Mouse (Mus musculus) heart, embryonic 15.5 days (tissue): ENCODE results near the gene Col4a1. TPM values are rescaled to one million over a fixed set of nuclear protein-coding genes. Genes with fewer than 3 reads are reported as not detected.

Source experiments
- ATAC-seq: fragments of 200-750 bp; cut with Nextera tagmentation; replicated peaks from 2 replicates; pipeline ENCODE4 v1.8.0; 2017; ENCODE audit warnings: low read depth, moderate TSS enrichment; ENCODE audit not compliant: insufficient number of reproducible peaks, insufficient read depth, low FRiP score
- H3K27ac ChIP-seq: fragments of 300-500 bp; sonication (generic); 2 replicates; pipeline ENCODE4 v1.5.1; 2015; ENCODE audit warnings: mild to moderate bottlenecking, inconsistent platforms
- H3K27me3 ChIP-seq: fragments of 300-500 bp; sonication (generic); 2 replicates; pipeline ENCODE4 v1.6.1; 2015; ENCODE audit warnings: inconsistent platforms
- H3K36me3 ChIP-seq: fragments of 300-500 bp; sonication (generic); 2 replicates; pipeline ENCODE4 v1.6.1; 2015; ENCODE audit warnings: mild to moderate bottlenecking, inconsistent platforms
- H3K4me1 ChIP-seq: fragments of 300-500 bp; sonication (generic); replicated peaks from 2 replicates; pipeline ENCODE4 v1.6.1; 2015; ENCODE audit warnings: inconsistent platforms
- H3K4me2 ChIP-seq: fragments of 300-500 bp; sonication (generic); 2 replicates; pipeline ENCODE4 v1.6.1; 2015; ENCODE audit warnings: inconsistent platforms, mild to moderate bottlenecking, moderate library complexity
- H3K4me3 ChIP-seq: fragments of 300-500 bp; sonication (generic); 2 replicates; pipeline ENCODE4 v1.5.1; 2015; ENCODE audit warnings: mild to moderate bottlenecking, inconsistent platforms
- H3K9ac ChIP-seq: fragments of 300-500 bp; sonication (generic); 2 replicates; pipeline ENCODE4 v1.6.1; 2015; ENCODE audit warnings: mild to moderate bottlenecking, inconsistent platforms
- H3K9me3 ChIP-seq: fragments of 300-500 bp; sonication (generic); replicated peaks from 2 replicates; pipeline ENCODE4 v1.6.1; 2016; ENCODE audit warnings: inconsistent platforms
- WGBS: fragments of 180-500 bp; shearing (Covaris S2); methylation state at CpG from one replicate; pipeline ENCODE4 v1.1.7; 2015; ENCODE audit warnings: mixed read lengths; 5-methylcytosine and 5-hydroxymethylcytosine counted together
- polyA plus RNA-seq: library from polyadenylated mRNA; unstranded; fragments of >200 nt; fragmentation: Nextera tagmentation; extraction: Ambion mirVana; gene quantifications from 2 replicates; pipeline ENCODE4 v1.2.1, GENCODE M21; 2015

Gene Col4a1
- polyA plus RNA-seq, 1 experiment from 2014 or later: 191 TPM

DNA sequence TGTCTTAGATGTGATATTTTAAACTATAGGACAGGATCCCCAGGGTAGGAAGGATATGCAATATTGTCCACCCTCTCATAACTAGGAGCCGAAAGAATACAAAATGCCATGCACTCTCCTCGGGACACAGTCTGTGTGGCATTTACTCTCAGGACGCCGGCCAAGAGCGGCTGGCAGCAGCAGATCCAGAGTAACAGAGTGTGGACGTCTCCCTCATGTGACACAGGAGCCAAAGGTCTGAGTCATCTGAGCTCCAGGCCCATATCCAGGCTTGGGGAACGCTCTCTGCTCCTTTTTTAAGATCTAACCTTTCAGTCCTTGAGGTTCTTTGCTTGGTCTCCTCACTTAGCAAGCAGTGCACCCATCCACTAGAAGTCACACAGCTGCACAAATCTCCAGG lies 141.1 kb downstream of the Col4a1 start:
- H3K9me3 ChIP-seq: no peaks in the 10 kb centered on the region
- 41% methylated on average over 7 of the region's 7 CpGs for WGBS
- no peaks in the 10 kb centered on the region for H3K36me3 ChIP-seq
- no peaks in the 10 kb centered on the region for H3K27me3 ChIP-seq
- no peak overlapping the region for H3K4me3 ChIP-seq
- H3K27ac ChIP-seq: peak overlapping the region; percentile 75
- H3K4me2 ChIP-seq: no peak overlapping the region
- H3K4me1 ChIP-seq: peaks cover 41% of the 10 kb centered on the region
- no peak overlapping the region for H3K9ac ChIP-seq
- peak; percentile 78 for ATAC-seq

DNA sequence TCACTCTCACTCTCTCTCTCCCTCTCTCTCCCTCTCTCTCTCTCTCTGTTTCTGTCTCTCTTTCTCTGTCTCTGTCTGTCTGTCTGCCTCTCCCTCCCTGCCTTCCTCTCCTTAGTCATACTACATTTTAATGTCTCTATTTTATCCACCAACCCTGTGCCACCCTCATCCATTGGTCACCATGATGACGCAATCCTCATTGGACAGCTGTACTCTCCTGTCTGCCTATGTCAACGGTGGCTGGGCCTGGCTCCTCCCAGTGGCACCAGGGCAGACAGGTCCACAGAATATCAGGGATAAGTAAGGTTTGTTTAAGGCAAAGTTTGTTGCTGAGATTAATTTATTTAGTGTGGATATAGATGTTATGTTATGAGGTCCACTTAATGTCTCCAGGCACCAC lies 143.2 kb downstream of the Col4a1 start:
- Histone ChIP-seq H3K27ac (no peak overlapping the region), H3K4me1 (peaks cover 35% of the 10 kb centered on the region), H3K9me3 (no peaks in the 10 kb centered on the region), H3K36me3 (no peaks in the 10 kb centered on the region), H3K27me3 (no peaks in the 10 kb centered on the region), H3K9ac (no peak overlapping the region), H3K4me3 (no peak overlapping the region), H3K4me2 (no peak overlapping the region)
- 73% methylated on average over 2 of the region's 2 CpGs for WGBS
- no peak for ATAC-seq

DNA sequence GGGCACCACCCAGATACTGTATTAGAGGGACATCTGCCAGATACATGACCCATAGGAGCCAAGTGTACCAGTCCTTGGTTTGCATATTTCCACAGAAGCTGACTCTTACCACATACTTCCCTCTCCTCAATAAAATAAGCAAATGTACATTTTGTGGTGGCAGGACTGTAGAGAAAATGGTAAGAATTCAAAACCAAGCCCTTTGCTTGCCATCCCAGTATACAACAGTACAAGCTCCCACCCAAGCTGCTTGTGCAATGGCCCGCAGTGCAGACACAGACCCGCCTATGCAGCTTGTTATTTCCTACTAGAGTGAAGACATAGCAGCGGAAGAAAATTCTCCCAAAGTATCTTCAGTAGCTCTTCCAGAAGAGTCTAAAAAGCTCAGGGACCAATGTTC lies 143.8 kb downstream of the Col4a1 start:
- H3K27me3 ChIP-seq: no peaks in the 10 kb centered on the region
- H3K36me3 ChIP-seq: no peaks in the 10 kb centered on the region
- H3K4me2 ChIP-seq: no peak overlapping the region
- WGBS: 86% methylated on average over 3 of the region's 3 CpGs
- no peak overlapping the region for H3K27ac ChIP-seq
- H3K9me3 ChIP-seq: no peaks in the 10 kb centered on the region
- H3K4me3 ChIP-seq: no peak overlapping the region
- peaks cover 29% of the 10 kb centered on the region for H3K4me1 ChIP-seq
- no peak for ATAC-seq
- no peak overlapping the region for H3K9ac ChIP-seq

GRCm38 (mm10) chr8:11167955-11168354 lies 144.7 kb downstream of the Col4a1 start:
- Histone ChIP-seq H3K9me3 (no peaks in the 10 kb centered on the region), H3K4me2 (no peak overlapping the region), H3K9ac (no peak overlapping the region), H3K36me3 (no peaks in the 10 kb centered on the region), H3K4me3 (no peak overlapping the region), H3K4me1 (peaks cover 21% of the 10 kb centered on the region), H3K27me3 (no peaks in the 10 kb centered on the region), H3K27ac (no peak overlapping the region)
- 61% methylated on average over 9 of the region's 9 CpGs for WGBS
- no peak for ATAC-seq

- Histone ChIP-seq H3K4me1 (peaks cover 1% of the 10 kb centered on the region; the same call in 1 of the 2 replicates), H3K36me3 (no peaks in the 10 kb centered on the region), H3K4me3 (no peak overlapping the region), H3K27ac (no peak overlapping the region), H3K27me3 (no peaks in the 10 kb centered on the region), H3K9ac (no peak overlapping the region), H3K9me3 (no peaks in the 10 kb centered on the region), H3K4me2 (no peak overlapping the region)
- WGBS: 35% methylated on average over 4 of the region's 4 CpGs
- 0 out of 2 replicates have a peak, but pooled peaks have one; percentile 47 for ATAC-seq
Observed at GRCm38 (mm10) chr8:11165592-11165991, 147.0 kb downstream of the Col4a1 start.

DNA sequence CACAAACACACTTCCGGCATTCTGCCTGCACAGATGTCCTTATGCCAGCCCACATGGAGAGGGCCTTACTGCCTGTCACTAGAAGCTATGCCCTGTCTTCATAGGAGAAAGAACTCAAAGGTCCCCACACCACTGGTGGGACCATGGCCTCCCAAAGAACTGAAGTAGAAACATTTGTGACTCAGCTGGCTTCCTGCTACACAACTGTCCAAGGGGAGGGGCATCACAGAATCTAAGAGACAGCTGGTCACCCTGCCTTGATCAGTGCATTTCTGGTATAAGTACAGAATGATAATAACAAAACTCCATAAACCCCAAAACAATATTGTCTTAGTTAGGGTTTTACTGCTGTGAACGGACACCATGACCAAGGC lies 156.3 kb downstream of the Col4a1 start:
- Histone ChIP-seq H3K9ac (no peak overlapping the region), H3K9me3 (no peaks in the 10 kb centered on the region), H3K4me3 (no peak overlapping the region), H3K4me1 (no peaks in the 10 kb centered on the region), H3K27ac (no peak overlapping the region), H3K27me3 (no peaks in the 10 kb centered on the region), H3K36me3 (no peaks in the 10 kb centered on the region), H3K4me2 (no peak overlapping the region)
- whole genome bisulfite sequencing: 87% methylated on average over 2 of the region's 2 CpGs
- no peak for ATAC-seq

GRCm38 (mm10) chr8:11155579-11156318 lies 156.9 kb downstream of the Col4a1 start:
- Histone ChIP-seq H3K4me2 (no peak overlapping the region), H3K4me1 (no peaks in the 10 kb centered on the region), H3K36me3 (no peaks in the 10 kb centered on the region), H3K4me3 (no peak overlapping the region), H3K27ac (no peak overlapping the region), H3K9me3 (no peaks in the 10 kb centered on the region), H3K27me3 (no peaks in the 10 kb centered on the region), H3K9ac (no peak overlapping the region)
- 78% methylated on average over 9 of the region's 9 CpGs for WGBS
- 0 out of 2 replicates have a peak, but pooled peaks have one; percentile 39 for ATAC-seq

- H3K9ac ChIP-seq: no peak overlapping the region
- H3K4me2 ChIP-seq: no peak overlapping the region
- H3K27ac ChIP-seq: no peak overlapping the region
- no peak overlapping the region for H3K4me3 ChIP-seq
- H3K27me3 ChIP-seq: no peaks in the 10 kb centered on the region
- H3K36me3 ChIP-seq: no peaks in the 10 kb centered on the region
- H3K4me1 ChIP-seq: no peaks in the 10 kb centered on the region
- no peak for ATAC-seq
- H3K9me3 ChIP-seq: no peaks in the 10 kb centered on the region
- 82% methylated on average over 3 of the region's 3 CpGs for WGBS
Observed at GRCm38 (mm10) chr8:11150268-11150667, 162.4 kb downstream of the Col4a1 start.

GRCm38 (mm10) chr8:11149201-11149810 lies 163.3 kb downstream of the Col4a1 start:
- 84% methylated on average over 9 of the region's 9 CpGs for WGBS
- no peaks in the 10 kb centered on the region for H3K36me3 ChIP-seq
- no peak overlapping the region for H3K4me3 ChIP-seq
- no peak overlapping the region for H3K4me2 ChIP-seq
- no peaks in the 10 kb centered on the region for H3K4me1 ChIP-seq
- no peak overlapping the region for H3K27ac ChIP-seq
- H3K9ac ChIP-seq: no peak overlapping the region
- no peak for ATAC-seq
- no peaks in the 10 kb centered on the region for H3K9me3 ChIP-seq
- H3K27me3 ChIP-seq: no peaks in the 10 kb centered on the region

- no peak overlapping the region for H3K27ac ChIP-seq
- H3K27me3 ChIP-seq: no peaks in the 10 kb centered on the region
- H3K9ac ChIP-seq: no peak overlapping the region
- H3K9me3 ChIP-seq: no peaks in the 10 kb centered on the region
- ATAC-seq: no peak
- no peak overlapping the region for H3K4me2 ChIP-seq
- no peaks in the 10 kb centered on the region for H3K36me3 ChIP-seq
- no peak overlapping the region for H3K4me3 ChIP-seq
- WGBS: 78% methylated on average over 8 of the region's 8 CpGs
- H3K4me1 ChIP-seq: no peaks in the 10 kb centered on the region
Observed at GRCm38 (mm10) chr8:11148797-11149196, 163.8 kb downstream of the Col4a1 start.
